Mouse (Mus musculus) T-helper 1 cell (primary cell): Measurements from ENCODE around the gene Szrd1.
"Not testable (repeated sequence)": the region's sequence is repeated elsewhere in the genome, so short reads cannot be mapped to it uniquely, and the experiment has no call there.

ENCODE experiments used
- in situ Hi-C: fragments of 300-600 bp; cut with MboI, MseI; formaldehyde crosslinking; loops from one replicate; pipeline ENCODE4 v1.15.1; 2025; ENCODE audit warnings: high pct_unique_total_duplicates

The Szrd1 gene

DNA sequence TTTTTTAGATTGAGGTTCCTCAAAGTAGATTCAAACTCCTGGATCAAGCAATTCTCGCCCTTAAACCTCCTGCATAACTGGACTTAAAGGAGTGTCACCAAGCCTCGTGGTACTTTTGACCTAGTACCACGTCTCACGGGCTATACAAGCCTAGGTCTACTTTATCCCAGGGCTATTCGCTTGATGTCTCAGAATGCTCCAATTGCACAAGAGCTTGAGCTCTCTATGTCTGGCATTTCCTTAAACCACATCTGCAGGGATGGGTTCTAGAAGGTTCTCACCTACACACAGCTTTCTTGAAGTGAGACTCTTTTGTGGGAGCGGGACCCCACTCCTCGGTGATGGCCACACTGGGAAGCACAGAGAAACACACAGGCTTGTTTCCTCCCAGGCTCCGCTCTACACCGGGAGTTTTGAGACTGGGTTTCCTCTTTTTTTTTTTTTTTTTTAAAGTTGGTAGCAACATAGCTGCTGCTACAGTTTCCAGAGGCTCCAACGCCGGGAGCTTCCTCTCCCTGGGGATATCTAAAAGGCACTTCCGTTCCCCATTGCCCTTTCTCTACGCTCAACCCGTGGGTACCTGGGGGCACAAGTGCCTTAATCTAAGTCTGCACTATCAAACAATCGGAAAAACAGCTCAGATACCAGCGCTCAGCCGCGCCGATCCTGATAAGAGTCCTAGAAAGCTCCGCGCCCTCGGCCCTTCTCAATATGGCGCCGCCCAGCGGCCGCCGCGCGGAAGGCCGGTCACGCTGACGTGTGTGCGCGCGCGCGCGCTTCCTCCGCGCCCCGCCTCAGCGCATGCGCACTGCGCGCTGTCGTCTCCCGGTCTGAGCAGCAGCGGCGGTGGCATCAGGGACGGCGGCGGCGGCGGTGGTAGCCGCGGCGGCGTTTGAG is 7.8 kb upstream of the Szrd1 start, which contains the start of gene Fbxo42:
Fbxo42 (plus strand) TSS at position 802 of the 897 bp plus-strand sequence.
- in situ Hi-C loops: no loop called here

DNA sequence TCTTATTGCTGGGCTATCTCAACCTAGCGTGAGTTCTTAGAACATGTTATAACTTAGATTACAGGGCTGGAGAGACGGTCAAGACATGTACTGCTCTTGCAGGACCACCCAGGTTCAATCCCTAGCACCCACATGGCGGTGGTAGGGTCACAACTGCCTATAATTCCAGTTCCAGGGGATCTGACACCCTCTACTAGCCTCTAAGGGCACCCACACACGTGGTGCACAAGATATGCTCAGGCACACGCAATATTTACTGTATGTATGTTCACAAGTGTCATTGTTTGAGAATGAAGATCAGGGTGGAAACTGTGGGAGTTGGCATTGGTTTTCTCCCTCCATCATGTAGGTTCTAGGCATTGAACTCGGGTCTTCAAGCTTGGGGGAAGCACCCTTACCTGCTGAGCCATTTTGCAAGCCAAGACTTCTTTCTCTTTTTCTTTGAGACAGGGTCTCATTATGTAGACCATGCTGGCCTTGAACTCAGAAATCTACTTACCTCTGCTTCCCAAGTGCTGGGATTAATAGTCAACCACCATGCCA is 7.0 kb upstream of the Szrd1 start:
- in situ Hi-C loops: no loop called here

DNA sequence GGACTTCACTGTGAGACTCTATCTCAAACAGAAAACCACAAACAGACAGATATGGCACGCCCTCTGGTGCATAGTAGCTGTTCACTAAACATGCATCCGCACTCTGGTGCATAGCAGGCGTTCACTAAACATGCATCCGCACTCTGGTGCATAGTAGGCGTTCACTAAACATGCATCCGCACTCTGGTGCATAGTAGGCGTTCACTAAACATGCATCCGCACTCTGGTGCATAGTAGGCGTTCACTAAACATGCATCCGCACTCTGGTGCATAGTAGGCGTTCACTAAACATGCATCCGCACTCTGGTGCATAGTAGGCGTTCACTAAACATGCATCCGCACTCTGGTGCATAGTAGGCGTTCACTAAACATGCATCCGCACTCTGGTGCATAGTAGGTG is 5.5 kb upstream of the Szrd1 start:
- in situ Hi-C loops: not testable (repeated sequence)

DNA sequence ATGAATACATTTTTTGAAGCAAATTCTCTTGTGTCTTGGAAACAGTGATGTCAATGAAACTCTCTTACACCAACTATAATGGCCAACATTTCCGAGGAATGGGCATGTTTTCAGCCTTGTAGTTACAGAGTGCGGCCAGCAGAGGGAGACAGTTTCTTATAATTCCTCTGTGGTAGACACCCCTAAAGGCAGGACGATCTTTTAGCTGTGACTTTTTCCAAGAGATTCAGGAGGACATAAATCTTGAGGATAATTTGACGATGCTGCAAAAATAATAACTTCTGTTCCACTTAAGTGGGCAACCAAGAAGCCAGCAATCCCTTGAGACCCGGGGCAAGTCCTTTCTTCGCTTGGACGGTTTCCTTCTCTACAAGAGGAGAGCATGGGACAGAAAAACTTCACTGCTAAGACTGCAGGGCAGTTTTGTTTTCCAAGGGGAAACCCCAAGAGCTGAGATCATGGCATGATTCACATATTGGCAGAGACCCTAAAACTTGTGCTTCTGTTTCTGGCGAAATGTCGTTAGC is 2.8 kb upstream of the Szrd1 start:
- in situ Hi-C loops: no loop called here

DNA sequence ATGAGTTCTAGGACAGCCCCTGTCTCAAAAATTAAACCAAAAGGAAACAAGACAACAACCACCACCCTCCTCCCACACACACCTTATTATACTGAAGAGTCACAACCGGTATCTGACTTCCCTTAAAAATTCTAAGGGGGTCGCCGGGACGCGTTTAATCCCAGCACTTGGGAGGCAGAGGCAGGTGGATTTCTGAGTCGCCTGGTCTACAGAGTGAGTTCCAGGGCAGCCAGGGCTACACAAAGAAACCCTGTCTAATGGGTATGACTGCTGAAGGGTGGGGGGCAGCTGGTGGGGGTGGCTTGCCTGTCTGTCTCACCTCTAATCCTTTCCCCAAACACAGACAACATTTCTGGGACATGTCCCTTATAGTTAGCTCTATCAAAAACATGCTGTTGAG is 1.4 kb upstream of the Szrd1 start:
- in situ Hi-C loops: no loop called here

DNA sequence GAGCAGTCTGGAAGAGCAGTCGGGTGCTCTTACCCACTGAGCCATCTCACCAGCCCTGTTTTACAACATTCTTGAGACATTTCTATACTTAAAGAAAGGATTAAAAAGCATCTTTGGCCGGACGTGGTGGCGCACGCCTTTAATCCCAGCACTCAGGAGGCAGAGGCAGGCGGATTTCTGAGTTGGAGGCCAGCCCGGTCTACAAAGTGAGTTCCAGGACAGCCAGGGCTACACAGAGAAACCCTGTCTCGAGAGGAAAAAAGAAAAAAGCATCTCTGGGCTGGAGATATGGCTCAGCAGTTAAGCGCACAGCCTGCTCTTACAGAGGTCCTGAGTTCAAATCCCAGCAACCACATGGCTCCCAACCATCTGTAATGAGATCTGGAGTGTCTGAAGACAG is 779 bp upstream of the Szrd1 start:
- in situ Hi-C loops: not testable (repeated sequence)

DNA sequence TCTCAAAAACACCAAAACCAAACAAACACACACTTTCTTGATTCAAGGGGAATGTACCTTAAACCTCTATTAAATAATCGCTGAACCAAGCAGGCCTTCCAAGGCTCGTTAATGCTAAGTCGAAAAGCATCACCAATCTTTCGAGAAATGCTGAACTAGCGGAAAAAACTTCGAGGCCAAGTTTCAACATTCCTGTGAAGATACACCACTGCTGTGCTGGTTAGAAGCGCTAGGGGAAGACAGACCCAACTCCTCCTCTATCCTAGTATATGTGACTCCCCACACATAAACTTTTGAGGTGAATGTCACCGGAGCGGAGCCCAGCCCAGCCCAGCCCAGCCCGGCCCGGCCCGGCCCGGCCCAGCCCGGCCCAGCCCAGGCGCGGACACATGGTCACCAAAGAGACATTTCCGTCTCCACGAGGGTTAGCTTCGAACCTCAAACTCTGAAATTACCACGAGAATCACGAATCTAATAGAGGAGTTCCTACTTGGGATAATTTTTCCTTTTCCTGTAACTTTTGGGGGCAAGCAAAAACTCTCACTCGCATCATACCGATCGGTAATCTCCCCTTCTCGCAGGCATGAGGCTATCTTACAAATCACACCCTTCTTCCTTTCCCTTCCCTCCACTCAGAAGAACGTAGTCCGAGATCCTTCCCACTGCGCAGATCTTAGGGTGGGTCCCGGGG is 1.0 kb downstream of the Szrd1 start:
- in situ Hi-C loops: loop anchor here (5.0 kb wide), 1 partner anchor 74 kb away; the partner anchor contains the start of gene Rsg1

DNA sequence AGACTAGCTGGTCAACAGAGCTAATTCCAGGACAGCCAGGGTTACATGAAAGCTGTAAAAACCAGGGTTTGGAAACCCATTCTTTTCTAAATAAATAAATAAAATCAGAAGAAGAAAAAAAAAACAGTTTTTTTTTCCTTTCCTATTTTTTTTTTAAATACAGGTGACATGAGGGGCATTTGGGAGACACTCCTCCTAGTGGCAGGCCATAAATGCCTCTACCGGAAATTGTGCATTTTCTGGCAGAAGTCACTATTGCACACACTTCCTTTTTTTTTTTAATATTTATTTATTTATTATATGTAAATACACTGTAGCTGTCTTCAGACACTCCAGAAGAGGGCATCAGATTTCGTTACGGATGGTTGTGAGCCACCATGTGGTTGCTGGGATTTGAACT is 1.8 kb downstream of the Szrd1 start:
- in situ Hi-C loops: loop anchor here (5.0 kb wide), 1 partner anchor 75 kb away; the partner anchor contains the start of gene Rsg1

DNA sequence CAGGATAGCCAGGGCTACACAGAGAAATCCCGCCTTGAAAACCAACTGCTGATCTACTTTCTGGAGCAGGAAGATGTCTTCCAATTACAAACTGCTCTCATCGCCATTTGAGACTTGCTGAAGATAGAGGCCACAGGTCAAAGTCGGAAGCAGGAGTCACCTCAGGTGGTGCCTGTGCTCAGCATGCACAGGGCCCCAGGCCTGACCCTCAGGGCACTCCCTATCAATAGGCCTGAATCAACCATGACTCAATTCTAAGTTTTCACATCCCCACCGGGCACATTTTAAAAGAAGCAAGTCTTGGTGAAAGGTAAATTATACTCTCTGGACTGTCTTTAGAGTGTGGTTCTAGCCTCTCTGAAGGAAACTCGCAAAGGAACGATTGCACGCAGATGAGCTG is 3.4 kb downstream of the Szrd1 start:
- in situ Hi-C loops: loop anchor here (5.0 kb wide), 1 partner anchor 76 kb away; the partner anchor contains the start of gene Rsg1

DNA sequence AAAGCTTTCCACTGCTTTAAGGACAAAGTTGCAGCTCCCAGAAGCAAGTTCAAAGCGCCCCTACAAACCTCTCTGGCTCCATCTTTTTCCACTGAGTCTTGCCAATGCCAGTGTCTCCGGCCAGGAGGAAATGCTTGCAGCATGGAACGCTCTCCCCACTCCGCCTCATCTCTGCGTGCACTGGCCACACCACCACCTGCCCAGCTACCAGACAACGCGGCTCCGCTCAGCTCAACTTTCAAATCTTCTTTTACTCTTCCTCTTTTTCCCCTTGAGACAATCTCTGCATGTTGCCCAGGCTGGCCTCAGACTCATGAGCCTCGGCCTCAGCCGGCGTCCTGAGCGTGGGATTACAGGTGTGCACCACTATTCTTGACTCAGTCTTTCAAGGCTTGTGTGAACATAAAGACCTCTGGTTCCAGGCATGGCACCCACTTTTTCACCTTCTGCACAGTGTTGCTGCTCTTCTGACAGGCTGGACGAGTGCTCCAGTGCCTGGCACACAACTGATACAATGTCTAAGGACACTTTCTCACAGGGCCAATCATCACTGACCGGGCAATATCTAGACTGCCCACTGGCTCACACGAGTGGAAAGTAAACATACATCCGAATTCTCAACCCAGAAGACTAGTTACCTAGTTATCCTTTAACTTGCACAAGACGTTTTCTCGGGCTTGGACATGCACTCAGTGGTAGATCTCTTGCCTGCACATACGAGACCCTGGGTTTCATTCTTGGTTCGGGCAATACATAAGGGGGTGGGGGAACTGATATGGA is 4.6 kb downstream of the Szrd1 start:
- in situ Hi-C loops: loop anchor here (5.0 kb wide), 1 partner anchor 77 kb away; the partner anchor contains the start of gene Rsg1

DNA sequence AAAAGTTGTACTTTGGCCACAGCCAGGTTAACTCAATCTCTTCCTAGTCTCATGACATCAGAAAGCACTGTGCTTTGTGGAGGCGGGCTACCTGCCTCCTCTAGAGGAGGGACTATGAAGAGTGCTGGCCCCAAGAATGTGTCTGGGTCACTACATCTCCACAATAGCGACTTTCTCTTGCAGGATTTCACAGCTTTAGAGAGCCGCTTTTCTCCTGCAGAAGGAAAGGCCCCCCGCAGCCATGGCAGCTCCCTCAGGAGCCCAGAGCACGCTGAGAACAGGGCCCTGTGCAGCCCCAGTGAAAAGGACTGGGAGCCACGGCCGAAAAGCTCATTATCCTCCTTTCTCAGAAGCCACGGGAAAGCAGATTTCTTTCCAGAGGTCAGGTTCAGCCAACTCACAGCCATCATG is 5.5 kb downstream of the Szrd1 start:
- in situ Hi-C loops: no loop called here

DNA sequence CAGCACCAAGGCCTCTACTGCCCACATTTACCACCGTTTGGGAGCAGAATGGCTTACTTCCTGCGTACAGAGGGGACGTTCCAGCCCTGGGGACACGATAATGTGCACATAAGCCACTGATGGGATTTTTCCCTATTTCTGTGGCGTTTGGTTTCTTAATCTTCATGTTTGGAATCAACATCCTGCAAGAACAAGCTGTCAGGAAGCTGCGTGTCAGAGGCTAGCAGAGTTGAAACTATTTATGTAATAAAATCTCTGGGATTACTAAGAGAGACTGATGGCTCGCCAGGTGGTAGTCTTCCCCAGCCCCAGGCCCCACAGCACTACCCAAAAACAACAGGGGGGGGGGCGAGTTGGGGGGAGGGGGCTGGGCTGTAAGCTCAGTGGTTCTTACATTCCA is 6.3 kb downstream of the Szrd1 start:
- in situ Hi-C loops: no loop called here

DNA sequence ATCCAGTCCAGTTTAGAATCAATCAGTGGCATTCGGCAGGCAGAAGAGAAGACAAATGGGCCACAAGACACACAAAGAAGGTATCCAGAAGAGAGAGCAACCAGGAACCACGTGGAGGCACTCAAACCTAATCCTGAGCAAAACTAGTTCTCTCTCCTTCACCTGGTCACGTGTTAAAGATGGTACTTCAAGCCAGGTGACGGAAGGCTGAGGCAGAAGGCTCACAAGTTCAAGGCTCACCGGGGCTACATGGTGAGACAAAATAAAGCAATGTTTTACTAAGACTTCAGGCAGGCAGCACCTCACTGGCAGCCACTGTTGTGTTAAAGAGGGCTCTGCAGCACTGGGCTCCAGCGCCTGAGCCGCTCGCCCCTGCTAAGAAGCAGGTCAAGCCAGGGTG is 7.4 kb downstream of the Szrd1 start:
- in situ Hi-C loops: no loop called here

DNA sequence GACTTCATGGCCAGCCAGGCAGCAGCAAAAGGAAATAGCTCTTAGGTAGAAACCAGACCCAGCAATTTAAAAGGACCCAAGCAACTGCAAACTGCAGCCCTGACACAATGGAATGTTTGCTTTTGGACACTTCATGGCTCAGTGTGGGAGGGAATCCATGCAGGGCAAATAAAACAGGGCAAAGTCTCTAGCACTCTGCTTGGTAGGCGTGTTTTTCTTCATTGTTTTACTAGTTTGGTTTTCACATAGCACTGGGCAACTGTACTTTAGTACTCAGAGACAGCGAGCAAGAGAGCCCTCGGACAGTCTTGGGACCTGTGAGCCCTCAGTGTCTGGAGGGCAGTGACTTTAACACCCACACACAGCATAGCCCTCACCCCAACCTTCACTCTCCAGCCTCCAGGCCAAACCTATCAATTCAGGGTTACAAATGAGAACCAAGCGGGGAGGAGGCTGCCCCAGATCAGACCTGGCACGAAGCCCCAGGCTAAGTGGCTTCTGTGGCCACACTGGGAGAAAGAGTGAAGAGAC is 8.0 kb downstream of the Szrd1 start:
- in situ Hi-C loops: no loop called here

DNA sequence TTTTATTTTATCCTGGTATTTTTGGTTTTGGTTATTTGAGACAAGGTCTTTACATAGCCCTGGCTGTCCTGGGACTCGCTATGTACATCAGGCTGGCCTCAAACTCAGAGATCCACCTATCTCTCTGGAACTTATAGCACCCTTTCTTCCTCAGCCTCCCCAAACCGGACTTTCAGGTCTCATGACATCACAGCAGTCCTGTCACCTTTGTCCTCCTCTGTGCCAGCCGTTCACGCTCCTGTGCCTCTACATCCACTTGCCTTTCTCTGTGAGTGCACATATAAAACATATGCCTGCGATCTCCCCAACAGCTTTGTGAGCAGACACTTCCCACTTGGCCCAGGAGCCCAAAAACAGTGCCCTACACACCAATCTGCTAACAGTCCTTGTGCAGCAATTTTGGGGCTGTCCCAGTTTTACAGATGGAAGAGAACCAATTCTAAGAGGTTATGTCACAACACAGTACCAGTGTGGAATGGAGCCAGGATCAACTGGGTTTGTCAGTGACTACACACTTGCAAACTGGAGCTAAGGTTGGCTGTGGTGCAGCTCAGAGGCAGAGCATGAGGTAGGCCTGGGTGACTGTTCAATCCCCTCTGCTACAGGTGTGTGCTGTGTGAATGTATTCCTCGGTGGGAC is 8.8 kb downstream of the Szrd1 start:
- in situ Hi-C loops: no loop called here

DNA sequence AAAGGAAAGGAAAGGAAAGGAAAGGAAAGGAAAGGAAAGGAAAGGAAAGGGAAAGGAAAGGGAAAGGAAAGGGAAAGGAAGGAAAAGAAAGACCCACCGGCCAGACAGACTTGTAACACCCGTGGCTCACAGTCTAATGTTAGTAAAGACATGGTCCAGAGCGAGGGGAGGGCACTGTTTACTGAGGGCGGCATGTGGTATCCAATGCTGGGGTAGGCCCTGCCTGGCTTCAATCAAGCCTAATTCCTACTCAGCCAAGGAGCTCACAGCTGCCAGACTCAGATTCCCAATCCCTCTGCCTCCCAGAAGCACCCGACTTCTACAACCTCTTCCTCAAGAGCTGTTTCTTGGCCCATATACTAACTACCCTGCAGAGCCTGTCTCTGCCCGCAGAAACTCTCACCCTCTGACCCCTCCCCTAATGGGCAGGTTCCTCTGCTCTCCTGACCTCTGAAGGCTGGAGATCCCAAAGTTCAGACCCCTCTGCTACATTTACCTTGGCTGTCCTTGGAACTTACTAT is 10.3 kb downstream of the Szrd1 start:
- in situ Hi-C loops: no loop called here

DNA sequence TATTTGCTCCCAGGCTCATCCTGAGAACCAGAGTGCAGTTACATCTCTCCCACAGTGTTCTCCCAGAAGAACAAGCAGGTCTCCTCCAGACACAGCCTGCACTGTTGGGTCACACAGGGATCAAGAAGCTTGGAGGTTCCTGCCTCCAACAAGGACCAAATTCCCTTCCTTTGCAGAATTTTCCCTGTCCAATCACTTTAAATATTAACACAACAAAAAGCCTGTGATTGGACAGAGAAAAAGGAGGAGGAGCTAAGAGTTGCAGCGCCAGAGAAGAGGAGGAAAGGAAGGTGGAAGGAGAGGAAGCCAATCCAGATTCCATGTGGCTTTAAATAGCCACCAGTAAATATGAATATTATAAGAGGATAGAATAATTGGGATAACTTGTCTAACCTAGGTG is 16.5 kb downstream of the Szrd1 start:
- in situ Hi-C loops: no loop called here

DNA sequence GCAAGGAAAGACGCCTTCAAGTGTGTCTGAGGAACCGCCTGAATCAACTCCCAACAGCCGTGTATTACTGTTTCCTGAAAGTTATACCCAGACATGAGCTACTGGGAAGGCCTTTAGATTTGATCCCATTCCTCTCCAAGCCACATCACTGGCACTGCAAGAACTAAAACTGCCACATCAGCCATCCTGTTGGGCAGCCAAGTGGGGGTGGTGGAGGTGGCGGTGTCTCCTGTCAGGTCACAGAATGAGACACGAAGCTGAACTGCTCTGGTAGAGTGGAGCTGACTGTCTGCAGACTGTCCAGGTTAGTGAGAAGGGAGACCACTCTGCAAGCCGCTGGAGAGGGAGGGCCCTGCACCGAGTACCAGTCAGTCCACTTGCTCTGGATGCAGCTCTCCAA is 16.9 kb downstream of the Szrd1 start:
- in situ Hi-C loops: no loop called here

DNA sequence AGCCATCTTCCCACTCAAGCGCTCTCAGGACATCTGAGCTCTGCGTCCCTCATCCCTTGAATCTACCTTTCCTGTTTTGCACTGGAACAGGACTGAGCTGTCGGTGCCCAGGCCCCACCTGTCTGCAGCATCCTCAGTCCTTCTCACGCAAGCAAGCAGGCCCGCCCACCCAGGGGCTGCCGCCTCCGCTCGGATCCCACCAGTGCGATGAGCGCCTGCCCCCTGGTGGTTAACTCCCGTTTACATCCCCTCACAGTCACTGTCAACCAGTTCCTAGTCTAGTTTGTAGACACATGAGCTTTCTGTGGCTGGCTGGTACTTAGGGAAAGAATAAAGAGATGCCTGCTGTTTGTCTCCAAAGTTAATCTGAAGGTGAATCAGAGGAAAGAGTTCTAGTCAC is 18.9 kb downstream of the Szrd1 start:
- in situ Hi-C loops: no loop called here

DNA sequence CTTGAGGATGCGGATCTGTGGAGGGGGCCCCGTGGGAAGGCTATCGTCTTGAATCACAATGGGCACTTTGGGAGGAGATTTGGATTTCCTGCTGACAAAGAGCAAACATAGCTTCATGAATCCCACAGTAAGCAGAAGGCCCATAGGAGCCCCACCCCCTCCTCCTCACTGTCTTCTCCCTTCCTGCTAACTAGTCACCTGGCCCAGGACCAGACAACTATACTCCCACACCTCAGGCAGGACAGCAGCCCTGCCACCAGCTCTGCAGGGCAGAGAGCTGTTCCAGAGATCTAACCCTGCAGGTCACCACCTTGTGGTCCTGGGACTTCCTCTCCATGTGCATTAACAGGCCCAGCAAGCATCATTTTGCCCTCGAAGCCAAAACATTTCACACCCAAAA is 20.9 kb downstream of the Szrd1 start:
- in situ Hi-C loops: no loop called here
